Mouse (Mus musculus) small intestine, adult 2 months (tissue): ENCODE measurements around the gene Dact3. TPM values are rescaled to one million over a fixed set of nuclear protein-coding genes. Genes with fewer than 3 reads are reported as not detected.

Source experiments
- H3K27ac ChIP-seq: fragments of 200-500 bp; 2 replicates; pipeline ENCODE4 v1.5.1; 2012; ENCODE audit warnings: low read depth, low read length, control low read depth, inconsistent platforms; ENCODE audit not compliant: insufficient read depth
- H3K27me3 ChIP-seq: fragments of 200-500 bp; 2 replicates; pipeline ENCODE4 v1.6.1; 2012; ENCODE audit warnings: mild to moderate bottlenecking, moderate library complexity, low read length, inconsistent platforms; ENCODE audit not compliant: control insufficient read depth, insufficient read depth
- H3K36me3 ChIP-seq: fragments of 200-500 bp; 2 replicates; pipeline ENCODE4 v1.6.1; 2012; ENCODE audit warnings: mild to moderate bottlenecking, low read length, control low read depth, inconsistent platforms; ENCODE audit not compliant: control insufficient read depth, insufficient read depth
- H3K4me1 ChIP-seq: fragments of 200-500 bp; 2 replicates; pipeline ENCODE4 v1.6.1; 2012; ENCODE audit warnings: low read length, inconsistent platforms, mixed read lengths; ENCODE audit not compliant: control insufficient read depth, insufficient read depth, insufficient read length
- H3K4me3 ChIP-seq: fragments of 200-500 bp; 2 replicates; pipeline ENCODE4 v1.5.1; 2012; ENCODE audit warnings: low read depth, mild to moderate bottlenecking, control low read depth, inconsistent platforms, low read length, moderate library complexity
- CTCF ChIP-seq: fragments of 200-500 bp; IDR thresholded peaks from 2 replicates; pipeline ENCODE4 v1.5.1; 2012; ENCODE audit warnings: low read depth, mild to moderate bottlenecking, control low read depth, inconsistent platforms, low read length, moderate library complexity, mixed read lengths; ENCODE audit not compliant: insufficient replicate concordance, insufficient read length; ENCODE audit errors: extremely low read depth
- POLR2A ChIP-seq: fragments of 200-500 bp; IDR thresholded peaks from 2 replicates; pipeline ENCODE4 v1.6.1; 2012; ENCODE audit warnings: low read depth, mild to moderate bottlenecking, control low read depth, inconsistent platforms, low read length, moderate library complexity
- WGBS: fragments of 180-500 bp; shearing (Covaris S2); methylation state at CpG from one replicate; pipeline ENCODE4 v1.1.7; 2018; 5-methylcytosine and 5-hydroxymethylcytosine counted together
- polyA plus RNA-seq: library from polyadenylated mRNA; depleted of rRNA; stranded (reverse); fragments of >200 nt; gene quantifications from 2 replicates; pipeline ENCODE4 v1.2.3, GENCODE M21; 2012

Gene Dact3
- polyA plus RNA-seq, 1 experiment = 21.6 TPM

GRCm38 (mm10) chr7:16922360-16922973 lies 47.4 kb downstream of the Dact3 start:
- peaks cover 16% of the 10 kb centered on the region for H3K4me1 ChIP-seq
- peak overlapping the region; percentile 82 for H3K27ac ChIP-seq
- H3K27me3 ChIP-seq = no peaks in the 10 kb centered on the region
- H3K4me3 ChIP-seq = peak overlapping the region; percentile 93
- WGBS = 10% methylated on average over 10 of the region's 10 CpGs
- no peak for TF ChIP-seq CTCF
- peak; percentile 20; the same call in 1 of the 2 replicates for TF ChIP-seq POLR2A
- H3K36me3 ChIP-seq = peaks cover 20% of the 10 kb centered on the region

GRCm38 (mm10) chr7:16923283-16924036 lies 48.3 kb downstream of the Dact3 start:
- no peaks in the 10 kb centered on the region for H3K27me3 ChIP-seq
- H3K27ac ChIP-seq = peak overlapping the region; percentile 82
- H3K4me1 ChIP-seq = peaks cover 16% of the 10 kb centered on the region
- 1% methylated on average over 49 of the region's 57 CpGs for WGBS
- no peak for TF ChIP-seq CTCF
- peak; percentile 77 for TF ChIP-seq POLR2A
- peaks cover 10% of the 10 kb centered on the region for H3K36me3 ChIP-seq
- H3K4me3 ChIP-seq = peak overlapping the region; percentile 93

- WGBS = 1% methylated on average over 64 of the region's 64 CpGs
- peak within 1 kb of the TSS; percentile 95 for H3K27ac ChIP-seq
- H3K36me3 ChIP-seq = peaks cover 6% of the 10 kb centered on the region; the same call in 1 of the 2 replicates
- peaks cover 16% of the 10 kb centered on the region for H3K4me1 ChIP-seq
- TF ChIP-seq CTCF = 0 out of 2 replicates have a peak, but pooled peaks have one; percentile 20
- TF ChIP-seq POLR2A = peak; percentile 74
- no peaks in the 10 kb centered on the region for H3K27me3 ChIP-seq
- peak within 1 kb of the TSS; percentile 93 for H3K4me3 ChIP-seq
Observed at GRCm38 (mm10) chr7:16924037-16924834, 49.1 kb downstream of the Dact3 start, which contains the start of gene Calm3. TSS of gene Calm3 (minus strand) at chr7:16924114.

GRCm38 (mm10) chr7:16928341-16928740 lies 53.2 kb downstream of the Dact3 start:
- WGBS = 43% methylated on average over 2 of the region's 2 CpGs

GRCm38 (mm10) chr7:16930850-16931249 lies 55.7 kb downstream of the Dact3 start:
- Histone ChIP-seq H3K36me3 (no peaks in the 10 kb centered on the region), H3K27ac (no peak overlapping the region), H3K4me1 (no peaks in the 10 kb centered on the region), H3K27me3 (no peaks in the 10 kb centered on the region), H3K4me3 (no peak overlapping the region)
- whole genome bisulfite sequencing = 4% methylated on average over 1 of the region's 1 CpGs
- TF ChIP-seq CTCF (peak; percentile 60; the same call in 1 of the 2 replicates), POLR2A (no peak)

More at GRCm38 (mm10) chr7:16928341-16928740, 53.2 kb downstream of the Dact3 start:
- no peaks in the 10 kb centered on the region for H3K36me3 ChIP-seq
- H3K4me1 ChIP-seq = no peaks in the 10 kb centered on the region
- H3K27ac ChIP-seq = no peak overlapping the region
- H3K4me3 ChIP-seq = no peak overlapping the region
- no peak for TF ChIP-seq CTCF
- no peak for TF ChIP-seq POLR2A
- no peaks in the 10 kb centered on the region for H3K27me3 ChIP-seq

GRCm38 (mm10) chr7:16931968-16932627 lies 57.0 kb downstream of the Dact3 start:
- no peaks in the 10 kb centered on the region for H3K4me1 ChIP-seq
- no peaks in the 10 kb centered on the region for H3K27me3 ChIP-seq
- WGBS = 18% methylated on average over 14 of the region's 14 CpGs
- H3K4me3 ChIP-seq = no peak overlapping the region
- H3K27ac ChIP-seq = no peak overlapping the region
- TF ChIP-seq CTCF (peak; percentile 32; the same call in 1 of the 2 replicates), POLR2A (no peak)
- H3K36me3 ChIP-seq = no peaks in the 10 kb centered on the region
